Mouse (Mus musculus): ENCODE data around the gene 3100002H09Rik. TPM values are rescaled to one million over a fixed set of nuclear protein-coding genes. Genes with fewer than 3 reads are reported as not detected.

3100002H09Rik gene
- polyA plus RNA-seq, 1 experiment: 0.36 TPM

DNA sequence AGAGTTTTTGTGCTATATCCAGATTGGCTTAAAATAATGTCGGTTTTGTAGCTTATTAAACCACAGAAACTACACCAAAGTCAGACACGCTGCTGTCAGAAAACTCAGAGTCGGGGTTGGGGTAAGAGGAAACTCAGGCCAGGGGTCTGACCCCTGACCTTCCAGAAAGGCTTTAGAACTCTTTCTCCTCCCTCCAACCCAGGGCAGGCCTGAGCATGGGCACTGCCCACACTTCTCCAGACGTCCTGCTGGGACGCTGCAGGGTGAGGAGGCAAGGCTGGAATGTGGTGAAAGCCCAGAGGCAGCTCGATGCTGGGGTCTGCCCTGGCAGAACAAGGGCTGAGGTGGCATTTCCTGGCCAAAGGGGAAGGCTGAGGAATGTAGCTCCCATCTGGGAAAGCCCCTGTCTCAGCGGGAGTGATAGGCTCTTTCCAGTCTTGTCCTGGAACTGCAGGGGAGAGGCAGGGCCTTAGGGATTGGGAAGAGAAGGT is 34.6 kb downstream of the 3100002H09Rik start:
- no peak for DNase-seq (ENCODE audit: low read depth)

DNA sequence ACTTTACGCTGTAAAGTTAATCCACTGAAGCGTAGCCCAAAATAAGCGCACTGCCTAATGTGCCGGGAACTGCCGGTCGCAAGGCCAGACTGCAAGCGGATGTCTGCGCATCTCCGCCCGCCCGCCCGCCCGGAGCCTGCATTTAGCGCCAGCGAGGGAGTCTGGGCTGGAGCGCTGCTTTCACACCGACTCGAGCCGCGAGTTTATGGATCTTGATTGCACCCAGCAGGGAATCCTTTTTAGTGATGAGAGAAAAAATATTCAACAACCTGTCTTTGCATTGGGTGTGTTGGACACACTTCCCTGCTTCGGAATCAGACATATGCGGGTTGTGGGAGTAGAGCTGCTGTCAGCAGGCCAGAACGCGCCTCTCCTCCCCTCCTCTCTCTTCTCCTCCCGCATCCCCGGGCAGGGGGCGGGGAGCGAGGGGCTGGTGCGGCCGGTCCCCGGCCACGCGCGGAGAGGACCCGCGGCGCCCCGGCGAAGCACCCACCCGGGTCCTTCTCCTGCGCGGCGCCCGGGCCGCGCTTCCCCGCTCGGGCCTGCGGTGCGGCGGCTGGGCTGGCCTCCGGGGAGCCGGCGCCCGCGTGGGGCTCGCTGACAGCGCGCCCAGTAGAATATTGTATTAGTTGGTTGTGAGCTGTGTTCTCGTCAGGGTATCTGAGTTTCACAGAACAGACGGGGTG is 35.2 kb downstream of the 3100002H09Rik start:
- peak; percentile 76 for DNase-seq (ENCODE audit: low read depth)
- TF ChIP-seq POLR2A (IDR thresholded peaks at IDR 0.05; ENCODE audit: borderline replicate concordance, extremely low read depth, insufficient read depth, insufficient read length, poor library complexity, severe bottlenecking): no peak
- TF ChIP-seq CTCF (IDR thresholded peaks at IDR 0.05; ENCODE audit: borderline replicate concordance, extremely low read depth, insufficient read depth, insufficient read length): no peak

More for the DNA sequence above, 34.6 kb downstream of the 3100002H09Rik start:
- TF ChIP-seq POLR2A (IDR thresholded peaks at IDR 0.05; ENCODE audit: borderline replicate concordance, extremely low read depth, insufficient read depth, insufficient read length, poor library complexity, severe bottlenecking) (no peak), CTCF (IDR thresholded peaks at IDR 0.05; ENCODE audit: borderline replicate concordance, extremely low read depth, insufficient read depth, insufficient read length) (no peak)

DNA sequence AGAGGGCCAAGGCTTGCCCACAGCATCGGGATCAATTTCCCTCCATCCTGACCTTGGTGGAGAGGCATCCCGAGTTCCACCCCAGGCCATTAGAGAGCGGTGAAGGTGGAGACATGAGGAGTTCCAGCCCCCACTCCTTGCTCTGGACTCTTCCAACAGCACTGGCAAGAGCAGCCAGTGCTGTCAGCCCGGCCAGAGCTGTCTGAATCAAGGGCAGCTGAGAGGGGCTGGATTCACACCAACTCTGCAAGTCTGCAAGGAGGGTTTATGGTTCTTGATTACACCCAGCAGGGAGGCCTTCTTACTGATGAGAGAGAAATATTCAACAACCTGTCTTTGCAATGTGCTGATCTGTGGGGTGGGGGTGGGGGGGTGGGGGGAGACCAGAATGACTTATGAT is 37.0 kb downstream of the 3100002H09Rik start:
- TF ChIP-seq CTCF (IDR thresholded peaks at IDR 0.05; ENCODE audit: borderline replicate concordance, extremely low read depth, insufficient read depth, insufficient read length) (no peak), POLR2A (IDR thresholded peaks at IDR 0.05; ENCODE audit: borderline replicate concordance, extremely low read depth, insufficient read depth, insufficient read length, poor library complexity, severe bottlenecking) (no peak)
- peak; percentile 61 for DNase-seq (ENCODE audit: low read depth)

DNA sequence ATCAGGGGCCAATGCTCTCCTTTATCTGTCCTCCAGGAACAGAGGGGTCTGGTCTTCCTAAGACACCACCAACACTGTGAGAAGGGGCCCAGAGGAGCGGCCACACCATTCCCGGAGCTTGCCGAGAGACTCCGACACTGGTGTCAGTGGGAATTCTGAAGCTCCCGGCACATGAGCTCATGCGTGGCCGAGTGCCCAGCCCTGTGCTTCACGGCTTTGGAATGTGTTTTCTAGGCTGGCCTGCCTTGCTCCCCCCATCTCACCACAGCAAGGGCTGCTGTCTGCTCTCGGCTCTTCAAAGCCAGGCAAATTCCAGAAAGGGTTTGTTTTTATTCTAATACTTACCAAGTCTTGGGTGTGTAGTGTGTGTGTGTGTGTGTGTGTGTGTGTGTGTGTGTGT is 39.6 kb downstream of the 3100002H09Rik start:
- TF ChIP-seq CTCF (IDR thresholded peaks at IDR 0.05; ENCODE audit: borderline replicate concordance, extremely low read depth, insufficient read depth, insufficient read length) (no peak), POLR2A (IDR thresholded peaks at IDR 0.05; ENCODE audit: borderline replicate concordance, extremely low read depth, insufficient read depth, insufficient read length, poor library complexity, severe bottlenecking) (no peak)
- peak; percentile 85 for DNase-seq (ENCODE audit: low read depth)

DNA sequence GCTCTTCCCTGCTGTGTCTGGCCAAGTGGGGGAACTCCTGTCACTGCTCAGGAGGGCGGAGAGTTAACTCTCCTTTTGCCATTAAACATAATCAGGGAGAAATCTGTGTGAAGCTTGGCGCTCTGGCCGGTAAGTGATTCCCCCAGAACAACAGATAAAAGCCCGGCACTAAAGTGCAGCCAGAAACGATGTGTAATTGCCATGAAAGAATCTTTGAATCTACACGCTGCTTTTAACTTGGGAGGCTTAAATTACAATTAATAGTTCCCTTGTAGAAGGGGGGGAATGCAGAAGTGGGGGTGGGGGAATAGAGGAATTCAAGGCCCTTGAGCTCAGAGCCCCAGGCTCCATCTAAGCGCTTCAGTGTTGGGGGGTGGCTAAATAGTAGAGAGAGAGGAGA is 40.9 kb downstream of the 3100002H09Rik start:
- DNase-seq (ENCODE audit: low read depth): peak; percentile 77
- no peak for TF ChIP-seq CTCF (IDR thresholded peaks at IDR 0.05; ENCODE audit: borderline replicate concordance, extremely low read depth, insufficient read depth, insufficient read length)
- no peak for TF ChIP-seq POLR2A (IDR thresholded peaks at IDR 0.05; ENCODE audit: borderline replicate concordance, extremely low read depth, insufficient read depth, insufficient read length, poor library complexity, severe bottlenecking)

DNA sequence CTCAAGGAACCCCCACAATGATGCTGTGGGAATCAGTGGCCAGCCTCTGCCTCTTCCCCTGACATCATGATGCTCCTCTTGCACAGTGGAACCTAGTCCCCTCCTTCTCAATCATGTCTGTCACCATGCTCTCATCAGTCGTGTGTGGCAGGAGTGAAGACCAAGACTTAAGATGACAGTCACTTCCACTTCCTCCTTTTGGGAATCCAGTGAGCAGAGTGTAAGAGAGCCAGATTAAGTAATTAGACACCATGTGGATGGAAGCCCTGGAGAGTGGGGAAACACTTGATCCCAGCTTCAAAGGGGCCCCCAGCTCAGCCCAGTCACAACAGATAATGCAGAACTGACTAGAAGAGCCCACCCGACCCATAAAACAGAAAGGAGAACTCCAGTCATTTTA is 47.2 kb downstream of the 3100002H09Rik start:
- no peak for TF ChIP-seq CTCF (IDR thresholded peaks at IDR 0.05; ENCODE audit: borderline replicate concordance, extremely low read depth, insufficient read depth, insufficient read length)
- DNase-seq (ENCODE audit: low read depth): no peak

DNA sequence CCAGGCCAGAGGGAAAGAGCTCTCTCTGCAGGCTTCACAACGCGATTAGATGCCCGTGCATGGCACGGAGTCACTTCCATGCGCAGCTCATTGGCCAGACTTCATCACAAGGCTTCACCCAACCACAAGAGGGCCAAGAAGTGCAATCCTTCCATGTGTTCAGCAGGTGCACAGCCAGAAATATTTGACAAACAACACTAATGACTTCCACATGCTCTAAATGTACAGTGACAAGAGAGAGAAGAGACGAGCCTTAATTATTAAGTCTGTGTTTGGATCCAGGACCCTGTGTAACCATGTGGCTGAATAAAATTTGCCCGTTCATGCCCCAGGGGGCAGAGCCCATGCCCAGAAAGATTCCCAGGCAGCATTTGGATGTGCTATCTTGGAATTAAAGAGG is 47.9 kb downstream of the 3100002H09Rik start:
- TF ChIP-seq CTCF (IDR thresholded peaks at IDR 0.05; ENCODE audit: borderline replicate concordance, extremely low read depth, insufficient read depth, insufficient read length) (peak; percentile 46; the same call in 1 of the 2 replicates), POLR2A (IDR thresholded peaks at IDR 0.05; ENCODE audit: borderline replicate concordance, extremely low read depth, insufficient read depth, insufficient read length, poor library complexity, severe bottlenecking) (no peak)
- peak; percentile 87 for DNase-seq (ENCODE audit: low read depth)

Other genes starting within 250 kb of the 3100002H09Rik start
- 21.3 and 23.1 TPM in 2 replicates for gene Pou3f1, start 46.0 kb upstream of the 3100002H09Rik start, polyA plus RNA-seq (2012; rRNA removed)
- 22.4 and 22.6 TPM in 2 replicates for gene Utp11, start 82.8 kb upstream of the 3100002H09Rik start, polyA plus RNA-seq (2012; rRNA removed)
- 3.8 and 5.8 TPM in 2 replicates for gene Fhl3, start 89.9 kb upstream of the 3100002H09Rik start, polyA plus RNA-seq (2012; rRNA removed)
- gene Sf3a3, start 104.0 kb upstream of the 3100002H09Rik start, polyA plus RNA-seq (2012; rRNA removed): 53.1 and 59.7 TPM in 2 replicates
- 44.9 and 47.3 TPM in 2 replicates for gene Inpp5b, start 131.0 kb upstream of the 3100002H09Rik start, polyA plus RNA-seq (2012; rRNA removed)
- 9.3 and 11.5 TPM in 2 replicates for gene Mtf1, start 191.3 kb upstream of the 3100002H09Rik start, polyA plus RNA-seq (2012; rRNA removed)
- gene Yrdc, start 239.9 kb upstream of the 3100002H09Rik start, polyA plus RNA-seq (2012; rRNA removed): 56.4 and 79.6 TPM in 2 replicates
- 71.3 and 98.0 TPM in 2 replicates for gene 1110065P20Rik, start 240.4 kb upstream of the 3100002H09Rik start, polyA plus RNA-seq (2012; rRNA removed)